In the genomic region with DNA sequence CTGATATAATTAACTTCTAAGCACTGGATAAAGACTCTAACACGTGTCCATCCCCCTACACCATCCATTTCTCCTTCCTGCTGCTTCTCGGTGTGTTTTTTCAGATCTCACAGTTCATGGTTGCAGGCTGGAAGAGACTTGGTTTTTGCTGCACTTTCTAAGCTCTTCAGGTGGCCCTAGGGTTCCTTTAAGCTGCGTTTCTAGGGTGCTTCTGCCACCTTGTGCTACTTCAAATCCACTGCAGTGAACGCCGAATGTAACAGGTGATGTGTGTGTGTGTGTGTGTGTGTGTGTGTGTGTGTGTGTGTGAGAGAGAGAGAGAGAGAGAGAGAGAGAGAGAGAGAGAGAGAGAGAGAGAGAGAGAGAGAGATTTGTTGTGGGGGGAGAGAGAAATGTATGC, we compare ENCODE assay signal across 8 mouse cellular contexts.
DNase-seq lines count a peak whose midpoint lies in the region; ATAC-seq and TF ChIP-seq lines count a peak whose summit lies in the region.

No protein-coding gene starts in this region.

- DNase-seq in forebrain, embryonic 11.5 days (ENCODE audit: low spot score) = no peak
- peak; percentile 68 for DNase-seq in heart, postnatal 0 days (ENCODE audit: low spot score)
- no peak for DNase-seq in ovary, postnatal 14 days (ENCODE audit: low spot score)
- DNase-seq in thymus, postnatal 14 days = no peak

- H3K9ac ChIP-seq in forebrain, embryonic 15.5 days (replicated peaks) = no peak overlapping the region
- H3K9ac ChIP-seq in forebrain, embryonic 11.5 days (ENCODE audit: low read length) = no peak overlapping the region
- H3K9ac ChIP-seq in heart, postnatal 0 days (replicated peaks; ENCODE audit: low read depth, low read length) = no peak overlapping the region
- H3K9ac ChIP-seq in lung, embryonic 16.5 days (ENCODE audit: low read length) = no peak overlapping the region

- no peak overlapping the region for H3K27ac ChIP-seq in forebrain, embryonic 15.5 days (replicated peaks)
- H3K27ac ChIP-seq in forebrain, embryonic 11.5 days (ENCODE audit: low read depth, low read length) = no peak overlapping the region
- no peak overlapping the region for H3K27ac ChIP-seq in heart, postnatal 0 days (ENCODE audit: low read depth)
- H3K27ac ChIP-seq in lung, embryonic 16.5 days (ENCODE audit: low read length) = no peak overlapping the region

- TF ChIP-seq EP300 in heart, postnatal 0 days (IDR thresholded peaks at IDR 0.05; ENCODE audit: low read depth) = no peak

- H3K4me1 ChIP-seq in forebrain, embryonic 15.5 days = peaks cover 9% of the 10 kb centered on the region; the same call in 1 of the 2 replicates
- H3K4me1 ChIP-seq in forebrain, embryonic 11.5 days (replicated peaks; ENCODE audit: control insufficient read depth, insufficient read depth, low read length) = no peaks in the 10 kb centered on the region; the same call in 1 of the 2 replicates
- H3K4me1 ChIP-seq in heart, postnatal 0 days (ENCODE audit: control insufficient read depth, insufficient read depth) = peaks cover 10% of the 10 kb centered on the region; the same call in 1 of the 2 replicates
- peaks cover 21% of the 10 kb centered on the region for H3K4me1 ChIP-seq in lung, embryonic 16.5 days (replicated peaks; ENCODE audit: control insufficient read depth, insufficient read depth, low read length)

- H3K79me2 ChIP-seq in C2C12 (ENCODE audit: control insufficient read depth, insufficient read depth) = no peaks in the 10 kb centered on the region

- no peaks in the 10 kb centered on the region for H3K36me3 ChIP-seq in forebrain, embryonic 15.5 days
- no peaks in the 10 kb centered on the region for H3K36me3 ChIP-seq in forebrain, embryonic 11.5 days (ENCODE audit: control insufficient read depth, insufficient read depth, low read length)
- no peaks in the 10 kb centered on the region for H3K36me3 ChIP-seq in C2C12 (ENCODE audit: control insufficient read depth, insufficient read depth)
- no peaks in the 10 kb centered on the region for H3K36me3 ChIP-seq in heart, postnatal 0 days (replicated peaks; ENCODE audit: control insufficient read depth, insufficient read depth, low read length)
- H3K36me3 ChIP-seq in lung, embryonic 16.5 days (ENCODE audit: control insufficient read depth, insufficient read depth, low read length) = no peaks in the 10 kb centered on the region

- no peak overlapping the region for H3ac ChIP-seq in C2C12 (ENCODE audit: control insufficient read depth, insufficient read length, low read depth)

- TF ChIP-seq CTCF in C2C12 (IDR thresholded peaks at IDR 0.05; ENCODE audit: control insufficient read depth, insufficient read depth, insufficient read length) = peak; percentile 10
- TF ChIP-seq CTCF in heart, postnatal 0 days (IDR thresholded peaks at IDR 0.05; ENCODE audit: low read depth) = peak; percentile 72

- no peak overlapping the region for H3K4me2 ChIP-seq in forebrain, embryonic 15.5 days (replicated peaks)
- no peak overlapping the region for H3K4me2 ChIP-seq in forebrain, embryonic 11.5 days (ENCODE audit: low read depth, low read length, severe bottlenecking)
- no peak overlapping the region for H3K4me2 ChIP-seq in heart, postnatal 0 days (ENCODE audit: low read depth, low read length)
- peak overlapping the region; percentile 41 for H3K4me2 ChIP-seq in lung, embryonic 16.5 days (ENCODE audit: low read depth, low read length)

- H3K27me3 ChIP-seq in forebrain, embryonic 15.5 days = no peaks in the 10 kb centered on the region
- H3K27me3 ChIP-seq in forebrain, embryonic 11.5 days (ENCODE audit: control insufficient read depth, insufficient read depth, low read length) = no peaks in the 10 kb centered on the region
- no peaks in the 10 kb centered on the region for H3K27me3 ChIP-seq in C2C12 (ENCODE audit: control insufficient read depth, insufficient read depth, insufficient read length)
- no peaks in the 10 kb centered on the region for H3K27me3 ChIP-seq in heart, postnatal 0 days (ENCODE audit: control insufficient read depth, insufficient read depth, low read length)
- no peaks in the 10 kb centered on the region for H3K27me3 ChIP-seq in lung, embryonic 16.5 days (ENCODE audit: control insufficient read depth, insufficient read depth, low read depth, low read length)

- no peak overlapping the region for H3K4me3 ChIP-seq in forebrain, embryonic 15.5 days
- no peak overlapping the region for H3K4me3 ChIP-seq in forebrain, embryonic 11.5 days (ENCODE audit: low read depth, low read length)
- H3K4me3 ChIP-seq in C2C12 (ENCODE audit: insufficient read depth, poor library complexity, severe bottlenecking) = no peak overlapping the region
- no peak overlapping the region for H3K4me3 ChIP-seq in heart, postnatal 0 days (ENCODE audit: low read depth, low read length)
- no peak overlapping the region for H3K4me3 ChIP-seq in lung, embryonic 16.5 days (ENCODE audit: low read length)

- H3K9me3 ChIP-seq in forebrain, embryonic 15.5 days = no peaks in the 10 kb centered on the region
- no peaks in the 10 kb centered on the region for H3K9me3 ChIP-seq in forebrain, embryonic 11.5 days (ENCODE audit: control insufficient read depth, low read length)
- H3K9me3 ChIP-seq in heart, postnatal 0 days (replicated peaks; ENCODE audit: control insufficient read depth, low read length) = no peaks in the 10 kb centered on the region
- no peaks in the 10 kb centered on the region for H3K9me3 ChIP-seq in lung, embryonic 16.5 days (ENCODE audit: control insufficient read depth, low read length)

- WGBS in forebrain, embryonic 15.5 days = 26% methylated on average over 5 of the region's 5 CpGs
- 22% methylated on average over 5 of the region's 5 CpGs for WGBS in forebrain, embryonic 11.5 days
- 14% methylated on average over 5 of the region's 5 CpGs for WGBS in heart, postnatal 0 days
- WGBS in lung, embryonic 16.5 days = 12% methylated on average over 5 of the region's 5 CpGs

- H3K79me3 ChIP-seq in C2C12 (ENCODE audit: low read depth) = no peaks in the 10 kb centered on the region

- ATAC-seq in forebrain, embryonic 15.5 days (replicated peaks) = 0 out of 2 replicates have a peak, but pooled peaks have one; percentile 46
- ATAC-seq in forebrain, embryonic 11.5 days (replicated peaks; ENCODE audit: low FRiP score) = no peak
- ATAC-seq in heart, postnatal 0 days (ENCODE audit: insufficient read depth, low read depth) = peak; percentile 74
- ATAC-seq in lung, embryonic 16.5 days (ENCODE audit: low read depth) = peak; percentile 75
- no peak for ATAC-seq in megakaryocyte, adult 5-6 weeks (ENCODE audit: poor library complexity, severe bottlenecking)

TF ChIP-seq in C2C12, 6 proteins besides CTCF, POLR2A, EP300 and RAD21:
- no peak for TF ChIP-seq USF1 (IDR thresholded peaks at IDR 0.05; ENCODE audit: low read depth)
- TF ChIP-seq MYOG (IDR thresholded peaks at IDR 0.05; ENCODE audit: control insufficient read depth, extremely low read depth, insufficient read length) = no peak
- TF ChIP-seq MYOD1 (IDR thresholded peaks at IDR 0.05; ENCODE audit: control insufficient read depth, insufficient read length, low read depth) = no peak
- no peak for TF ChIP-seq FOSL1 (IDR thresholded peaks at IDR 0.05; ENCODE audit: insufficient read depth, low read length, poor library complexity, severe bottlenecking)
- no peak for TF ChIP-seq CEBPB (IDR thresholded peaks at IDR 0.05; ENCODE audit: low read depth)
- TF ChIP-seq MAX (IDR thresholded peaks at IDR 0.05) = no peak
TF ChIP-seq in C2C12: peak in this region for 0.

Comparison
In these comparisons a context has a peak if more than half of its experiments do, and no peak if none do; other contexts are left out.
1. ATAC-seq: peak in forebrain, embryonic 15.5 days (single experiment), heart, postnatal 0 days (single experiment) and lung, embryonic 16.5 days (single experiment); none in forebrain, embryonic 11.5 days (single experiment) and megakaryocyte, adult 5-6 weeks (single experiment).